Mouse (Mus musculus) heart, adult 2 months (tissue): ENCODE measurements around the gene Gpr35. TPM values are rescaled to one million over a fixed set of nuclear protein-coding genes. Genes with fewer than 3 reads are reported as not detected.

Experiments
- DNase-seq, 2 experiments: peaks; one replicate each; pipeline ENCODE4 v3.0.0; 2021
- H3K27ac ChIP-seq: fragments of 200-600 bp; 2 replicates; pipeline ENCODE4 v1.8.1; 2022
- H3K27me3 ChIP-seq: fragments of 200-500 bp; 2 replicates; pipeline ENCODE4 v1.6.1; 2012; ENCODE audit warnings: mild to moderate bottlenecking, low read length, inconsistent platforms, mixed read lengths; ENCODE audit not compliant: control insufficient read depth, insufficient read depth
- H3K36me3 ChIP-seq: fragments of 200-500 bp; 2 replicates; pipeline ENCODE4 v1.6.1; 2012; ENCODE audit warnings: low read length, inconsistent platforms; ENCODE audit not compliant: control insufficient read depth, insufficient read depth
- H3K4me1 ChIP-seq: fragments of 200-500 bp; 2 replicates; pipeline ENCODE4 v1.6.1; 2011; ENCODE audit warnings: low read length; ENCODE audit not compliant: control insufficient read depth, insufficient read depth
- H3K4me3 ChIP-seq: fragments of 200-600 bp; 2 replicates; pipeline ENCODE4 v1.8.1; 2022
- H3K79me2 ChIP-seq: fragments of 200-500 bp; replicated peaks from 2 replicates; pipeline ENCODE4 v1.6.1; 2012; ENCODE audit warnings: mild to moderate bottlenecking, inconsistent platforms, low read length, moderate library complexity, mixed read lengths; ENCODE audit not compliant: control insufficient read depth, insufficient read depth
- H3K9ac ChIP-seq: fragments of 200-500 bp; 2 replicates; pipeline ENCODE4 v1.6.1; 2012; ENCODE audit warnings: low read depth, mild to moderate bottlenecking, control low read depth, inconsistent platforms, low read length, mixed read lengths
- CTCF ChIP-seq: fragments of 200-600 bp; IDR thresholded peaks from 2 replicates; pipeline ENCODE4 v1.8.1; 2022; ENCODE audit warnings: antibody characterized with exemption, mild to moderate bottlenecking, moderate library complexity
- EP300 ChIP-seq: fragments of 200-500 bp; IDR thresholded peaks from 2 replicates; pipeline ENCODE4 v1.6.1; 2011; ENCODE audit warnings: low read depth, low read length, control low read depth; ENCODE audit not compliant: insufficient read depth
- POLR2A ChIP-seq: fragments of 200-500 bp; IDR thresholded peaks from 2 replicates; pipeline ENCODE4 v1.6.1; 2011; ENCODE audit warnings: mild to moderate bottlenecking, low read depth, low read length, control low read depth; ENCODE audit not compliant: insufficient read depth
- WGBS: fragments of 180-500 bp; shearing (Covaris S2); methylation state at CpG from one replicate; pipeline ENCODE4 v1.1.7; 2018; 5-methylcytosine and 5-hydroxymethylcytosine counted together
- intact Hi-C: fragments of 180-260 bp; cut with DNase I; formaldehyde crosslinking; loops from one replicate; pipeline ENCODE4 v1.15.1; 2025
- polyA plus RNA-seq: library from polyadenylated mRNA; depleted of rRNA; stranded (reverse); fragments of >200 nt; gene quantifications from 2 replicates; pipeline ENCODE4 v1.2.3, GENCODE M21; 2012
- total RNA-seq, 2 experiments: library from RNA; stranded (reverse); gene quantifications; 2 replicates each; pipeline ENCODE4 v1.2.3; 2021

Gpr35 gene
- total and polyA plus RNA-seq, 3 experiments: 0.50 to 1.2 (median 1.0) TPM

- no peak overlapping the region for H3K27ac ChIP-seq
- TF ChIP-seq POLR2A (no peak), CTCF (no peak), EP300 (no peak)
- 83% methylated on average over 4 of the region's 4 CpGs for WGBS
These were observed 38.2 kb downstream of the Gpr35 start for GRCm38 (mm10) chr1:92988894-92989293.

GRCm38 (mm10) chr1:92989891-92990290 lies 39.2 kb downstream of the Gpr35 start:
- peak in 1 of 2 experiments; percentile 5 for DNase-seq
- H3K27me3 ChIP-seq: no peaks in the 10 kb centered on the region
- intact Hi-C loops: no loop called here

More at GRCm38 (mm10) chr1:92988894-92989293, 38.2 kb downstream of the Gpr35 start:
- no peaks in the 10 kb centered on the region for H3K27me3 ChIP-seq
- no peaks in the 10 kb centered on the region for H3K79me2 ChIP-seq
- DNase-seq: peak in 1 of 2 experiments; percentile 4
- no peaks in the 10 kb centered on the region for H3K4me1 ChIP-seq
- no peaks in the 10 kb centered on the region for H3K36me3 ChIP-seq
- intact Hi-C loops: no loop called here
- no peak overlapping the region for H3K9ac ChIP-seq
- no peak overlapping the region for H3K4me3 ChIP-seq

GRCm38 (mm10) chr1:92992214-92992855 lies 41.7 kb downstream of the Gpr35 start:
- DNase-seq: no peak
- Histone ChIP-seq H3K9ac (no peak overlapping the region), H3K27me3 (no peaks in the 10 kb centered on the region), H3K36me3 (no peaks in the 10 kb centered on the region), H3K79me2 (no peaks in the 10 kb centered on the region), H3K4me3 (no peak overlapping the region), H3K27ac (no peak overlapping the region), H3K4me1 (no peaks in the 10 kb centered on the region)
- no peak for TF ChIP-seq POLR2A
- no peak for TF ChIP-seq CTCF
- TF ChIP-seq EP300: no peak
- WGBS: 75% methylated on average over 6 of the region's 6 CpGs
- intact Hi-C loops: no loop called here

More at GRCm38 (mm10) chr1:92989891-92990290, 39.2 kb downstream of the Gpr35 start:
- Histone ChIP-seq H3K4me1 (no peaks in the 10 kb centered on the region), H3K27ac (no peak overlapping the region), H3K79me2 (no peaks in the 10 kb centered on the region), H3K36me3 (no peaks in the 10 kb centered on the region), H3K4me3 (no peak overlapping the region), H3K9ac (no peak overlapping the region)
- TF ChIP-seq CTCF (no peak), POLR2A (no peak), EP300 (no peak)
- 68% methylated on average over 4 of the region's 4 CpGs for WGBS

GRCm38 (mm10) chr1:92992880-92993279 lies 42.2 kb downstream of the Gpr35 start:
- Histone ChIP-seq H3K4me3 (no peak overlapping the region), H3K27ac (no peak overlapping the region), H3K36me3 (no peaks in the 10 kb centered on the region), H3K9ac (no peak overlapping the region), H3K79me2 (no peaks in the 10 kb centered on the region), H3K4me1 (no peaks in the 10 kb centered on the region), H3K27me3 (no peaks in the 10 kb centered on the region)
- 79% methylated on average over 2 of the region's 2 CpGs for WGBS
- TF ChIP-seq POLR2A: no peak
- TF ChIP-seq CTCF: no peak
- no peak for TF ChIP-seq EP300
- DNase-seq: no peak
- intact Hi-C loops: no loop called here

- TF ChIP-seq POLR2A (no peak), EP300 (no peak), CTCF (no peak)
- peaks cover 1% of the 10 kb centered on the region; the same call in 1 of the 2 replicates for H3K4me1 ChIP-seq
- no peaks in the 10 kb centered on the region for H3K36me3 ChIP-seq
- DNase-seq: no peak
- intact Hi-C loops: no loop called here
- H3K9ac ChIP-seq: no peak within 1 kb of the TSS
- no peak within 1 kb of the TSS for H3K4me3 ChIP-seq
- 70% methylated on average over 7 of the region's 7 CpGs for WGBS
- no peaks in the 10 kb centered on the region for H3K27me3 ChIP-seq
- H3K79me2 ChIP-seq: no peaks in the 10 kb centered on the region
- no peak within 1 kb of the TSS for H3K27ac ChIP-seq
These were observed 55.4 kb downstream of the Gpr35 start, which contains the start of gene Aqp12 for GRCm38 (mm10) chr1:93006061-93006460. Gene Aqp12 (plus strand): TSS chr1:93006334.

GRCm38 (mm10) chr1:93009196-93009595 lies 58.5 kb downstream of the Gpr35 start:
- TF ChIP-seq EP300: no peak
- TF ChIP-seq POLR2A: no peak
- no peak for TF ChIP-seq CTCF
- peaks cover 1% of the 10 kb centered on the region; the same call in 1 of the 2 replicates for H3K4me1 ChIP-seq
- no peaks in the 10 kb centered on the region for H3K27me3 ChIP-seq
- no peak overlapping the region for H3K27ac ChIP-seq
- no peak overlapping the region for H3K4me3 ChIP-seq
- no peak overlapping the region for H3K9ac ChIP-seq
- peak; percentile 20 to 32 for DNase-seq
- intact Hi-C loops: no loop called here
- no peaks in the 10 kb centered on the region for H3K36me3 ChIP-seq
- no peaks in the 10 kb centered on the region for H3K79me2 ChIP-seq
- WGBS: 16% methylated on average over 4 of the region's 4 CpGs
